Mouse (Mus musculus) kidney, embryonic 16.5 days (tissue): Measurements from ENCODE around the gene Rpl26. TPM values are rescaled to one million over a fixed set of nuclear protein-coding genes. Genes with fewer than 3 reads are reported as not detected.
A peak's percentile ranks its signal among the peaks of the same experiment; 100 is the strongest.

ENCODE experiments used
- ATAC-seq: fragments of 200-750 bp; cut with Nextera tagmentation; 2 replicates; pipeline ENCODE4 v1.8.0; 2017; ENCODE audit warnings: moderate TSS enrichment; ENCODE audit not compliant: low FRiP score, low TSS enrichment
- H3K27ac ChIP-seq: fragments of 300-500 bp; sonication (generic); 2 replicates; pipeline ENCODE4 v1.5.1; 2014; ENCODE audit warnings: low read length
- H3K27me3 ChIP-seq: fragments of 300-500 bp; sonication (generic); 2 replicates; pipeline ENCODE4 v1.6.1; 2014; ENCODE audit warnings: low read length, control low read depth, mixed read lengths; ENCODE audit not compliant: insufficient read depth
- H3K36me3 ChIP-seq: fragments of 300-500 bp; sonication (generic); 2 replicates; pipeline ENCODE4 v1.6.1; 2014; ENCODE audit warnings: low read length, control low read depth, mixed read lengths; ENCODE audit not compliant: insufficient read depth
- H3K4me1 ChIP-seq: fragments of 300-500 bp; sonication (generic); 2 replicates; pipeline ENCODE4 v1.6.1; 2014; ENCODE audit warnings: low read length, control low read depth, mixed read lengths; ENCODE audit not compliant: insufficient read depth
- H3K4me2 ChIP-seq: fragments of 300-500 bp; sonication (generic); replicated peaks from 2 replicates; pipeline ENCODE4 v1.6.1; 2014; ENCODE audit warnings: low read depth, low read length
- H3K4me3 ChIP-seq: fragments of 300-500 bp; sonication (generic); 2 replicates; pipeline ENCODE4 v1.5.1; 2014; ENCODE audit warnings: mild to moderate bottlenecking, low read length
- H3K9ac ChIP-seq: fragments of 300-500 bp; sonication (generic); replicated peaks from 2 replicates; pipeline ENCODE4 v1.6.1; 2014; ENCODE audit warnings: low read length
- H3K9me3 ChIP-seq: fragments of 300-500 bp; sonication (generic); 2 replicates; pipeline ENCODE4 v1.6.1; 2016; ENCODE audit warnings: low read length, control low read depth
- WGBS: fragments of 180-500 bp; shearing (Covaris S2); extraction: QIAGEN DNeasy Blood & Tissue Kit; methylation state at CpG from one replicate; pipeline ENCODE4 v1.1.7; 2014; 5-methylcytosine and 5-hydroxymethylcytosine counted together
- polyA plus RNA-seq: library from polyadenylated mRNA; unstranded; fragments of >200 nt; fragmentation: Nextera tagmentation; extraction: Ambion mirVana; gene quantifications from 2 replicates; pipeline ENCODE4 v1.2.1, GENCODE M21; 2015

Gene Rpl26
- polyA plus RNA-seq, 1 experiment from 2014 or later, result 897 TPM

DNA sequence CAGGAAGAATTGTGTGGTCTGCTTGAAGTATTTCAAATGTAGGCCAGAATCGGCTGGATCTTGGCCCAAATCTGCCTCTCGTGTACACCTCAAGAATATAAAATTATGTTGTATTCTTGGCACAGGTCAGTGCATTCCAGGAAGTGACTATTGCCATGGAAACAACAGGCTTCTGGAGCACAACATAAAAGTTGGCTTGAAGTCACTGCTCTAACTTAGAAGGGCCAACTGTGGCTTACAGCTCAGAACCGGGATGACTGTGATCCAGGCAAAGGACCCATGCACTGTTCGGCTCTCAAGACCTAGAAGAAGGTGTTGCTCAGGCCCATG is 5.0 kb downstream of the Rpl26 start:
- peaks cover 14% of the 10 kb centered on the region for H3K4me1 ChIP-seq
- H3K36me3 ChIP-seq, result peaks cover 39% of the 10 kb centered on the region
- H3K9me3 ChIP-seq, result no peaks in the 10 kb centered on the region
- 0 out of 2 replicates have a peak, but pooled peaks have one; percentile 17 for ATAC-seq
- H3K9ac ChIP-seq, result no peak overlapping the region
- no peak overlapping the region for H3K4me3 ChIP-seq
- H3K27me3 ChIP-seq, result no peaks in the 10 kb centered on the region
- H3K4me2 ChIP-seq, result no peak overlapping the region
- H3K27ac ChIP-seq, result peak overlapping the region; percentile 26; the same call in 1 of the 2 replicates
- WGBS, result 60% methylated on average over 4 of the region's 4 CpGs

DNA sequence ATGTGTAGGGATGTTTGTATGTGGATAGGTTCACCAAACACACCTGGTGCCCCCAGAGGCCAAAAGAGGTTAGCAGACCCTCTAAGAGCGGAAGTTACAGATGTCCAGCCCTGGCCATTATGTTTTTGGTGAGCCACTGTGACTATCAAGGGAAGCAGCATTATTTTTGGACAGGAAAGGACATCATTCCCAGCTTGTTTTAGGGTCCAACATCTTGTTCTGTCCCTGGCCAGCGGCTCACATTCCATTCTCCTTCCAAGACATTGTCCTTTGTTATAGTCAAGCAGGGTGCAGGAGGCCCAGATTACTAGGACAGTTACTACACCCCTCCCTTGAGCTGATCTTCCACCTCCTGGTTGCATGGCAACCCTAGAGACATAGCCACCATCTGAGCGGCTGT is 5.9 kb downstream of the Rpl26 start:
- peaks cover 39% of the 10 kb centered on the region for H3K36me3 ChIP-seq
- no peak overlapping the region for H3K27ac ChIP-seq
- no peak for ATAC-seq
- H3K4me3 ChIP-seq, result no peak overlapping the region
- no peaks in the 10 kb centered on the region for H3K27me3 ChIP-seq
- no peak overlapping the region for H3K4me2 ChIP-seq
- peaks cover 20% of the 10 kb centered on the region for H3K4me1 ChIP-seq
- H3K9ac ChIP-seq, result no peak overlapping the region
- 75% methylated on average over 3 of the region's 3 CpGs for WGBS
- no peaks in the 10 kb centered on the region for H3K9me3 ChIP-seq

DNA sequence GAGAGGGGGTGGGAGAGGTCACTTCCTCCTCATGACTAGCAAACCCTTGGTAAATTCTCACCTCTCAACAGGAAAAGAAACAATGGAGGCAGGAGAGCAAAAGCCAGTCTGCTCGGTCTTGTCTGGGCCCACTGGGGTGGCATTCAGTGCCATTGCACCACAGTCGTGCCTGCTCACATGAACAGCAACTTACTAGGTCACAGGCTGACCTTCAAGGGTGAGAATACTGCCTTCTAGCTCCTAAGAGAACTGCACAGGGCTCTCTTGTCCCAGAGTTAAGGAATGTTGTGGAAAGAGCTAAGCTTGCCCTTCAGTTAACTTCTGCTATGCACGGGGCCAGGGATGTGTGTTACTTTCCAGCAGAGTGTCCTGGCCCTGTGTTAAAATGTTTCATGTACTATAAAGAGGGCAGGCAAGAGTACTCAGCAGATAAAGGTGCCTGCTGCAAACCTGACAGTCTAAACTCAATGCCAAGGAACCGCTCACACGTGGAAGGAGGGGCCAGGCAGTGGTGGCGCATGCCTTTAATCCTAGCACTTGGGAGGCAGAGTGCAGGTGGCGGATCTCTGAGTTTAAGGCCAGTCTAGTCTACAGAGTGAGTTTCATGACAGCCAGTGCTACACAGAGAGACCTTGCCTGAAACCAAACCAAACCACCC is 7.6 kb downstream of the Rpl26 start:
- ATAC-seq, result no peak
- Histone ChIP-seq H3K27me3 (no peaks in the 10 kb centered on the region), H3K4me3 (no peak overlapping the region), H3K9ac (no peak overlapping the region), H3K27ac (no peak overlapping the region), H3K4me2 (no peak overlapping the region), H3K9me3 (no peaks in the 10 kb centered on the region), H3K36me3 (peaks cover 25% of the 10 kb centered on the region), H3K4me1 (peaks cover 10% of the 10 kb centered on the region; the same call in 1 of the 2 replicates)
- WGBS, result 43% methylated on average over 7 of the region's 7 CpGs

DNA sequence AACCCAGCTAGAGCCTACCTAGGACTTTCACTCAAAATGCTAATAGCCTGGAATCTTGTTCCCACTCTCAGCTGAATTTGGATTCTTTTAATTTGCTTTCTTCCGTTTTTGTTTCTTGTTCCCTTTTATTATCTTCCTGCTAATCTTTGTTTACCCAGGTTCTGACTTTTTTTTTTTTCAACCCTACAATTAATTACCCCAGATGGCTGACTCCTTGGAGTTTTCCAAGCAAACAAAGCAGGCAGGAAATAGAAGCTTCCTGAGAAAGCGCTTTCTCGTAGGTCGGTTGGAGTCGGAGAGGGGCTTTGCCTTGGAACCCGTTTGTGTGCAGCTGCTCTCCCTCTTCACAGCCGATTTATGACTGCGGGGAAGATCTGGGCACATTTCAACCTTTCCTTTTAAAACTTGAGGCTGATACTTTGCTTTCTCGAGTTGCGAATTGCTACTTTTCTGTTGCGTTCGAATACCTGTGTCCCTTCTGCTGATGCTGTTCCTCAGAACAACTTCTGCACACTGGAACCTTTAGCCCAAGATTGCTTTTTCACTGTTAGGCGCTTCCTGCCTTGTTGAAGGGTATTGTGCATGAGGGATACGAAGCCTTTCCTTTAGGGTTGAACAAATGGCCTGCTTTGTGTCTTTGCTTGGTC is 10.3 kb downstream of the Rpl26 start:
- no peaks in the 10 kb centered on the region for H3K36me3 ChIP-seq
- peak overlapping the region; percentile 44; the same call in 1 of the 2 replicates for H3K9ac ChIP-seq

DNA sequence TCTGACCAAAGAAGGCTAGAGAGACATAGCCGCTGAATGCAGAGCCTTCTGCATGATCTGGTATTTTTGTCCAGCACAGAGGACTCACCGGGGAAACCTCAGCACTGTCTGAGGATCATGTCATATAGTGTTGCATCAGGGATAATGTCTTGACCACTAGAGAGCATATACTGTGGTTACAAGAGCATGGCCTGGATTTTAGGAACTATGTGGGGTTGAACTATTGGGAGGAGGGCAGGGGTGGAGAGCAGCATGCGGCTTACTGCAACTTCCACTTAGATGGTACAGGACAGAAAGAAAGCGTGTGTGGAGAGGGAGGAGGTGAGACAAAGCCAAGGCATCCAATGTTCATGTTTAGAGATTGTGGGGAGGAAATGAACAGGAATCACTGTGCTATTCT is 13.2 kb downstream of the Rpl26 start:
- no peaks in the 10 kb centered on the region for H3K27me3 ChIP-seq
- H3K27ac ChIP-seq, result no peak overlapping the region
- no peak for ATAC-seq
- no peak overlapping the region for H3K4me2 ChIP-seq
- 93% methylated on average over 4 of the region's 4 CpGs for WGBS
- no peak overlapping the region for H3K9ac ChIP-seq
- H3K4me1 ChIP-seq, result peaks cover 10% of the 10 kb centered on the region; the same call in 1 of the 2 replicates
- no peaks in the 10 kb centered on the region for H3K9me3 ChIP-seq
- H3K36me3 ChIP-seq, result no peaks in the 10 kb centered on the region
- H3K4me3 ChIP-seq, result no peak overlapping the region

More for the DNA sequence above, 10.3 kb downstream of the Rpl26 start:
- Histone ChIP-seq H3K9me3 (no peaks in the 10 kb centered on the region), H3K4me2 (peak overlapping the region; percentile 19), H3K27me3 (no peaks in the 10 kb centered on the region), H3K4me1 (peaks cover 10% of the 10 kb centered on the region; the same call in 1 of the 2 replicates), H3K27ac (peak overlapping the region; percentile 81), H3K4me3 (no peak overlapping the region)
- 14% methylated on average over 14 of the region's 14 CpGs for WGBS
- no peak for ATAC-seq

DNA sequence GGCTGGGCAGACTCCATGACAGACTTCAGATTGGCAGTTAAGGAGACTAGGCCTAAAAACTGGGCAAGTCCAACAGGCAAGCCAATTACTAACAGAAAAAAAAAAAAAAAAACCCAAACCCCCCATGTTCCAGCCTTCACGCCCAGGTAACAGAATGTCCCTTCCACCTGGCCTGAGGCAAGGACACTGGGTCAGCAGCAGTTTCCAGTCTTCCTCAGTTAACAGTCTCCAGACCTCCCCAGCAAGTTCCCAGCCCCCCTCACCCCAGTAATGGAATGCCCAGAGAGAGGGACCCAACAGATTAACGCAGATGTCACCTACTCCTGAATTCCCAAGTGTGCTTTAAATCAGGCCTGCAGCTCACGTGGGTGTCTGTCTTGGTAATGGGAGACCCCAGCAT is 21.8 kb downstream of the Rpl26 start:
- no peak for ATAC-seq
- WGBS, result 62% methylated on average over 3 of the region's 3 CpGs
- no peaks in the 10 kb centered on the region for H3K27me3 ChIP-seq

DNA sequence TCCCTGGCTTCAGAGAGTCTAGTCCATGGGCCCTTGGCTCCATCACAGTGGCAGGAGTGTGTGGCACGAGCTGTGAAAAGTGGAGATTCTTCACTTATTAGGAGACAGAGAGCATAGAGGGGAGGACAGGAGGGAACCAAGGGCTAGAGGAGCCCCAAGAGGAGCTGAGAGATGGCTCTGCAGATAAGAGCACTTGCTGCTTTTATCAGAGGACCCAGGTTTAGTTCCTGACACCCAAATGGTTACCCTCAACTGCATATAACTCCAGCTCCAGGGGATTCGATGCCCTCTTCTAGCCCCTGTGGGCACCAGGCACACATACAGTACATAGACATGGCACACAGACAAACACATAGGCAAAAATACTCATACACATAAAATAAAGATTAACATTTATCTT is 23.4 kb downstream of the Rpl26 start:
- peaks cover 16% of the 10 kb centered on the region; the same call in 1 of the 2 replicates for H3K4me1 ChIP-seq
- no peaks in the 10 kb centered on the region for H3K9me3 ChIP-seq
- 87% methylated on average over 2 of the region's 2 CpGs for WGBS
- no peak overlapping the region for H3K4me2 ChIP-seq
- H3K9ac ChIP-seq, result no peak overlapping the region
- no peaks in the 10 kb centered on the region for H3K27me3 ChIP-seq
- no peak overlapping the region for H3K27ac ChIP-seq
- H3K4me3 ChIP-seq, result no peak overlapping the region
- H3K36me3 ChIP-seq, result no peaks in the 10 kb centered on the region
- ATAC-seq, result no peak

More for the DNA sequence above, 21.8 kb downstream of the Rpl26 start:
- Histone ChIP-seq H3K4me3 (no peak overlapping the region), H3K9me3 (no peaks in the 10 kb centered on the region), H3K27ac (no peak overlapping the region), H3K9ac (no peak overlapping the region), H3K4me2 (no peak overlapping the region), H3K4me1 (peaks cover 16% of the 10 kb centered on the region; the same call in 1 of the 2 replicates), H3K36me3 (no peaks in the 10 kb centered on the region)

DNA sequence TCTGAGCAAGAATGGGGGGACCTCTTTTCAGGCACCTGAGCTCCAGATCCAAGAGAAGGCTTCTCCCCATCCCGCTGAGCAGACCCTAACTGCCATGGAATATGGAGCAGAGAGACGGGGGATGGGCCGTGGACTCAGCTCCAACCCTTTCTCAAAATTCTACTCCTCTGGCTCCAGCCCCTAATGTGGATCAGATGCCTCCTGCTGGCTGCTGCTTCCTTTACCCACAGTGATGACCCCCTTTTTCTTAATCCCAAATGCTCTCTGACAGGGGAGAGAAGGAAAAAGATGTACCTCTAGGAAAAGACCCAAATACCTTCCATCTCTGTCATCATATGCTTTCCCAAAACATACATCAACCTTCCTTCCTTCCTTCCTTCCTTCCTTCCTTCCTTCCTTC is 25.6 kb downstream of the Rpl26 start, which contains the start of gene Odf4:
Odf4 (minus strand) TSS at position 101 of the 400 bp plus-strand sequence.
- H3K27me3 ChIP-seq, result no peaks in the 10 kb centered on the region
- peaks cover 9% of the 10 kb centered on the region; the same call in 1 of the 2 replicates for H3K4me1 ChIP-seq
- no peak within 1 kb of the TSS for H3K27ac ChIP-seq
- no peaks in the 10 kb centered on the region for H3K9me3 ChIP-seq
- no peak within 1 kb of the TSS for H3K4me3 ChIP-seq
- no peaks in the 10 kb centered on the region for H3K36me3 ChIP-seq
- WGBS, result 73% methylated on average over 3 of the region's 3 CpGs
- no peak within 1 kb of the TSS for H3K4me2 ChIP-seq
- no peak for ATAC-seq
- H3K9ac ChIP-seq, result no peak within 1 kb of the TSS

DNA sequence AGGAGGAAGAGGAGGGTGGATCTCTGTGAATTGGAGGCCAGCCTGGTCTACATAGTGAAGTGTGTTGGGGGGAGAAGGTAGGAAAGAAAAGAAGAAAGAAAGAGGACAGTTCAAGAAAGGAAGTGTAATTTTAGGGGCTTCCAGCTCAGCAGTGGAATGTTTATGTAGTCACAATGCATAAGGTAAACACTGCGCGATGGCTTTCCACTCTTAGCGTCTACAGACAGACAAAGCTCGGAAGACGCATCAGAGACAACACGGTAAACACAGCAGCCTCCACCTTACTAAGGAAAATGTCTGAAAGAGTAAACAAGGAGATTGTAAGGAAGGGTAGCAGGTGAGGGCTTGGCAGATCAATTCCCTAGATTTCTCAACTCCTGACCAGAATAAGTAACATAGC is 28.6 kb downstream of the Rpl26 start:
- ATAC-seq, result no peak
- Histone ChIP-seq H3K27ac (no peak overlapping the region), H3K4me3 (no peak overlapping the region), H3K4me2 (no peak overlapping the region), H3K36me3 (no peaks in the 10 kb centered on the region), H3K4me1 (no peaks in the 10 kb centered on the region), H3K9me3 (no peaks in the 10 kb centered on the region), H3K27me3 (no peaks in the 10 kb centered on the region), H3K9ac (no peak overlapping the region)
- 80% methylated on average over 6 of the region's 6 CpGs for WGBS

DNA sequence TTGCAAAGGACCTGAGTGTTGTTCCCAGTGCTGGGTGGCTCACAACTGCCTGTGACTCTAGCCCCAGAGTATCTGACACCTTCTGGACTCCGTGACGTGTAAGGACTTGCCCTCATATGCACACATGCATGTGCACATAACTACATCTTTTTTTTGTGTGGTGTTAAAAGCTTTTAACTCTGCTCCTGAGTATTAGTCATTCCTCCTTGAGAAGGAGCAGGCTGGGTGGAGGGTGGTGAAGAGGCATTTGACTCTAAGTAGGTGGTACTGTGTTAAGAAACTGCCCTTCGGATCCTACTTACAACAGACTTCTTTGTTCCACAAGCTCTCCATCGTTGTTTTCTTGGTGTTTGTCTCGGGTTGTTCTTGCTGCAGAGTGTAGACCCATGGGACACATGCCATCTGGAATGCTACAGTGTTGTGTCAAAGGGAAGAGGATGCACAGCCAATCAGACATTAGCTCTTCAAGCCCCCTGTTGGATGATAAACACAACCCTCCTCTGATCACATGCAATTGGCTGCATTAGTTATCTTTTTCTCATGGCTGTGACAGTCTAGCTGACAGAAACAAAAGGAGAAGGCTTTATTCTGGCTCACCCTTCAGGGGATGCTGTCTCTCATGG is 32.6 kb downstream of the Rpl26 start:
- ATAC-seq, result no peak
- Histone ChIP-seq H3K4me1 (no peaks in the 10 kb centered on the region), H3K9ac (no peak overlapping the region), H3K9me3 (no peaks in the 10 kb centered on the region), H3K36me3 (no peaks in the 10 kb centered on the region), H3K27ac (no peak overlapping the region), H3K4me3 (no peak overlapping the region), H3K27me3 (no peaks in the 10 kb centered on the region), H3K4me2 (no peak overlapping the region)
- 70% methylated on average over 5 of the region's 5 CpGs for WGBS
